ENCODE assay signal across 11 mouse cellular contexts in the genomic region with DNA sequence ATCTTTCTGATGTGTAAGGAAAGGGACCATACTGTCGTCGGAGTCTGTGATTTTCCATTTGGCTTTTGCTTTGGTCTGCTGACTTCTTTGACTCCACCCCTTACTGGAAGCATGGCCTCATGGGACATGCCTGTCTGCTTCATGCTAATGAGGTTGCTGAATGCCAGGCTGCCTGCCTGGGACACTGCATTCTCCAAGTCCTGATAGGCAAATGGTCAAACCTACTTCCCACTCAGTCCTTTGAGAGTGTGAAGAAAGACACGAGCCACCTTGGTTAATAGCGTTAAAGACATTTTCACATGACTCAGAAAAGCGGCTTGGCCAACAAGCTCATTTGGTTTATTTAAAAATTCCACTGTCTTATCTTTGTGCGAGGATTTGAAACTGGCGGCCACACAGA. TPM values are rescaled to one million over a fixed set of nuclear protein-coding genes. Genes with fewer than 3 reads are reported as not detected.
A peak's percentile ranks its signal among the peaks of the same experiment; 100 is the strongest.
DNase-seq lines count a peak whose midpoint lies in the region; TF ChIP-seq lines count a peak whose summit lies in the region.
"Had no signal": no experiment of that assay in that cellular context is flagged by ENCODE, and none has a peak within 500 bp of the region (broad histone marks: within the 10 kb centered on the region; RNA-seq: fewer than 3 reads in every experiment).

No protein-coding gene starts in this region.

- H3K4me1 ChIP-seq in limb, embryonic 10.5 days, result no peaks in the 10 kb centered on the region
- H3K4me1 ChIP-seq: neural tube, embryonic 13.5 days had no signal

- DNase-seq in gastrocnemius, adult 2 months, result no peak
- DNase-seq in gastrocnemius, postnatal 36 days, result no peak
- peak; percentile 37 for DNase-seq in urinary bladder, postnatal 14 days (ENCODE audit: low spot score)
- no peak for DNase-seq in urinary bladder, adult 2 months (ENCODE audit: low spot score)
- peak; percentile 15 for DNase-seq in kidney, postnatal 10 days
- DNase-seq in limb, embryonic 10.5 days (ENCODE audit: low spot score), result no peak
- no peak for DNase-seq in layer of hippocampus, postnatal 14 days (ENCODE audit: low spot score in 2 of 2)
- DNase-seq in layer of hippocampus, adult 8-10 months (ENCODE audit: low spot score in 2 of 2), result no peak
- DNase-seq: B cell, adult 2 months; cerebellum, adult 8-10 months had no signal

- no peaks in the 10 kb centered on the region for H3K36me3 ChIP-seq in limb, embryonic 10.5 days
- H3K36me3 ChIP-seq: neural tube, embryonic 13.5 days had no signal

- H3K27me3 ChIP-seq in limb, embryonic 10.5 days (ENCODE audit: low read depth, poor library complexity, severe bottlenecking), result no peaks in the 10 kb centered on the region
- H3K27me3 ChIP-seq: neural tube, embryonic 13.5 days had no signal

- no peak overlapping the region for H3K4me3 ChIP-seq in gastrocnemius, adult 2 months
- H3K4me3 ChIP-seq in limb, embryonic 10.5 days, result no peak overlapping the region
- H3K4me3 ChIP-seq: neural tube, embryonic 13.5 days had no signal

- no peak for TF ChIP-seq CTCF in gastrocnemius, adult 2 months (IDR thresholded peaks at IDR 0.05)

- WGBS in limb, embryonic 10.5 days, result 87% methylated on average over 7 of the region's 7 CpGs

- H3K9me3 ChIP-seq in limb, embryonic 10.5 days (replicated peaks), result no peaks in the 10 kb centered on the region
- H3K9me3 ChIP-seq: neural tube, embryonic 13.5 days had no signal

- peak overlapping the region; percentile 6; the same call in 1 of the 2 replicates for H3K27ac ChIP-seq in gastrocnemius, adult 2 months
- no peak overlapping the region for H3K27ac ChIP-seq in limb, embryonic 10.5 days
- H3K27ac ChIP-seq: neural tube, embryonic 13.5 days had no signal

- intact Hi-C loops in gastrocnemius, adult 2 months (cut with DNase I), result no loop called here
- intact Hi-C loops in gastrocnemius, postnatal 36 days (cut with DNase I), result no loop called here

RNA-seq across cellular contexts. Expression of gene Kcne4, which starts 43.5 kb away (rescaled TPM):
- 1 to 10 TPM in 1 of 2 experiments, under 1 TPM in 1; 0.61 to 1.3 TPM for total RNA-seq in gastrocnemius, adult 2 months (2021)
- total RNA-seq in gastrocnemius, postnatal 36 days (2021), result under 1 TPM; 0.30 to 0.84 TPM
- 17.3 and 19.4 TPM in 2 replicates for polyA plus RNA-seq in urinary bladder, adult 2 months (2012; rRNA removed)
- 0.16 and 0.90 TPM in 2 replicates for polyA plus RNA-seq in limb, embryonic 10.5 days (2016; fragmentation: Nextera tagmentation; extraction: Ambion mirVana)
- 1 to 10 TPM in 1 of 2 experiments, under 1 TPM in 1; 0.88 to 1.4 TPM for total RNA-seq in layer of hippocampus, postnatal 14 days (2021)
- 1 to 10 TPM in 2 of 4 experiments, under 1 TPM in 2; 0.59 to 1.4 (median 0.92) TPM for total RNA-seq in layer of hippocampus, adult 8-10 months (2022)

Comparison
In these comparisons a context has a peak if more than half of its experiments do, and no peak if none do; other contexts are left out.
1. DNase-seq: peak in urinary bladder, postnatal 14 days (single experiment) and kidney, postnatal 10 days (single experiment); none in gastrocnemius, adult 2 months (single experiment), gastrocnemius, postnatal 36 days (0 of 2), urinary bladder, adult 2 months (single experiment), limb, embryonic 10.5 days (single experiment), layer of hippocampus, postnatal 14 days (0 of 2) and layer of hippocampus, adult 8-10 months (0 of 2).